Mouse (Mus musculus) kidney, adult 9 months (tissue): ENCODE measurements at regions not wholly inside any gene's neighbourhood (a gene's known extent, or its start where the extent isn't known, plus 50 kb on each side); places are given as distances from the start of the nearest gene placed in this dataset.

Experiments used
- DNase-seq: peaks from one replicate; pipeline ENCODE4 v3.0.0; 2022

- DNase-seq, result peak; percentile 1
These were observed 540.9 kb upstream of the Cylc2 start for GRCm38 (mm10) chr4:50675576-50675975.

- DNase-seq, result no peak
These were observed 530.5 kb upstream of the Cylc2 start for GRCm38 (mm10) chr4:50686019-50686418.
